Comparison of ENCODE assay signal across 23 mouse cellular contexts in the genomic region with DNA sequence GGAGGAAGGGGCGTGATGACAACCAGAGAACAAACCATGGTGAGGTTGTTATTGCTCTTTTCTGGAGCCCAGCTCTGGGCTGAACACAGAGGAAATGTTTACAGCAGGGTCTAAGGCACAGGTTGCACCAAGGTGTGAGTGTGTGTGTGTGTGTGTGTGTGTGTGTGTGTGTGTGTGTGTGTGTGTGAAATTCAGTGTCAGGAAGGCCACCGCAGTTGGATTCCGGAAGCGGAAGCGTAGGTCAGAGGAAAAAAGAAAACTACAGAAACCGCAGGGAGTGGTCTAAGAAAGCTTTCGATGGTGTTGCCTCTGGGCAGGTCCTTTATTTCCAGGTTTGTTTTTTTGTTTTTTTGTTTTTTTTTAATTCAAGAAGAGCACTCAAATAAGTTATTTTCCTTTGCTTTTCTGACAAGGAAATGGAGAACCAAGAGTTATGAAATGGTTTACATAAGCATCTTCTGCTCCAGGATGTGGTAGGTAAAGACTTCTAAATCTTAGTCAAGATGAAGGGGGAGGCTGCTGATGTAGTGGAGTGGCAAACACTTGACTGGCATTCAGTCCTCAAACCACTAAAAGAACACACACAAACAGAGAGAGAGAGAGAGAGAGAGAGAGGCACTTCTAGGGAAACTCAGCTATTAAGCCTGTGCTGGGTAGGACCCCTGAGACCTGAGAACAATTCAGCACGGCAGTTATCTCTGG. TPM values are rescaled to one million over a fixed set of nuclear protein-coding genes. Genes with fewer than 3 reads are reported as not detected.
A peak's percentile ranks its signal among the peaks of the same experiment; 100 is the strongest.
DNase-seq lines count a peak whose midpoint lies in the region; ATAC-seq and TF ChIP-seq lines count a peak whose summit lies in the region.
"Had no signal": no experiment of that assay in that cellular context is flagged by ENCODE, and none has a peak within 500 bp of the region (broad histone marks: within the 10 kb centered on the region; RNA-seq: fewer than 3 reads in every experiment).

No protein-coding gene starts in this region.

- H3K4me3 ChIP-seq in lung, postnatal 0 days (ENCODE audit: low read depth, low read length): no peak overlapping the region
- no peak overlapping the region for H3K4me3 ChIP-seq in midbrain, embryonic 14.5 days (replicated peaks; ENCODE audit: low read depth, low read length)
- H3K4me3 ChIP-seq in forebrain, embryonic 10.5 days: no peak overlapping the region
- H3K4me3 ChIP-seq: embryonic facial prominence, embryonic 13.5 days; erythroblast, embryonic 14.5 days; forebrain, embryonic 13.5 days; intestine, embryonic 15.5 days; limb, embryonic 10.5 days had no signal

- no peaks in the 10 kb centered on the region for H3K36me3 ChIP-seq in lung, postnatal 0 days (ENCODE audit: insufficient read depth, low read length)
- no peaks in the 10 kb centered on the region for H3K36me3 ChIP-seq in midbrain, embryonic 14.5 days (ENCODE audit: control insufficient read depth, insufficient read depth, low read length)
- H3K36me3 ChIP-seq in forebrain, embryonic 10.5 days (replicated peaks): no peaks in the 10 kb centered on the region
- H3K36me3 ChIP-seq: embryonic facial prominence, embryonic 13.5 days; intestine, embryonic 15.5 days; limb, embryonic 10.5 days had no signal

- no peak for TF ChIP-seq EP300 in lung, postnatal 0 days (IDR thresholded peaks at IDR 0.05)

- ATAC-seq in lung, postnatal 0 days: no peak
- peak; percentile 68 for ATAC-seq in inflammation-experienced regulatory T-cells, adult 6 months
- no peak for ATAC-seq in midbrain, embryonic 14.5 days (ENCODE audit: low FRiP score, low TSS enrichment)
- ATAC-seq: forebrain, embryonic 13.5 days; intestine, embryonic 15.5 days; midbrain, embryonic 16.5 days had no signal

- no peaks in the 10 kb centered on the region for H3K27me3 ChIP-seq in lung, postnatal 0 days (replicated peaks; ENCODE audit: insufficient read depth, low read length)
- no peaks in the 10 kb centered on the region for H3K27me3 ChIP-seq in midbrain, embryonic 14.5 days (ENCODE audit: control insufficient read depth, insufficient read depth, low read length)
- H3K27me3 ChIP-seq in forebrain, embryonic 10.5 days (ENCODE audit: poor library complexity, severe bottlenecking): peaks cover 20% of the 10 kb centered on the region
- H3K27me3 ChIP-seq: embryonic facial prominence, embryonic 13.5 days; intestine, embryonic 15.5 days had no signal

- no peak overlapping the region for H3K27ac ChIP-seq in lung, postnatal 0 days (ENCODE audit: low read length)
- no peak overlapping the region for H3K27ac ChIP-seq in midbrain, embryonic 14.5 days (replicated peaks; ENCODE audit: low read depth, low read length)
- H3K27ac ChIP-seq in forebrain, embryonic 10.5 days: no peak overlapping the region
- H3K27ac ChIP-seq: embryonic facial prominence, embryonic 13.5 days; forebrain, embryonic 13.5 days; hindbrain, embryonic 14.5 days; intestine, embryonic 15.5 days; limb, embryonic 10.5 days had no signal

- 77% methylated on average over 8 of the region's 8 CpGs for WGBS in lung, postnatal 0 days
- WGBS in midbrain, embryonic 14.5 days: 84% methylated on average over 8 of the region's 8 CpGs
- WGBS in forebrain, embryonic 10.5 days: 90% methylated on average over 8 of the region's 8 CpGs

- H3K9ac ChIP-seq in lung, postnatal 0 days (replicated peaks; ENCODE audit: low read depth): no peak overlapping the region
- H3K9ac ChIP-seq in midbrain, embryonic 14.5 days (replicated peaks; ENCODE audit: low read length): no peak overlapping the region
- H3K9ac ChIP-seq: embryonic facial prominence, embryonic 13.5 days; forebrain, embryonic 13.5 days; hindbrain, embryonic 14.5 days; intestine, embryonic 15.5 days had no signal

- peak; percentile 9 for DNase-seq in lung, postnatal 0 days (ENCODE audit: low spot score)
- no peak for DNase-seq in lung, adult 18-20 months
- DNase-seq in CD4-positive helper T cell, adult 2 months (ENCODE audit: low read depth, low spot score): peak; percentile 89
- DNase-seq in T-cell, adult 2 months (ENCODE audit: low spot score): peak; percentile 68
- DNase-seq in midbrain, embryonic 14.5 days: no peak
- no peak for DNase-seq in adrenal gland, postnatal 14 days
- no peak for DNase-seq in forebrain, embryonic 10.5 days (ENCODE audit: extremely low spot score, low spot score)
- DNase-seq: B cell, adult 2 months; cerebellum, adult 8-10 months; cerebellum, postnatal 36 days; embryo, embryonic 11 days; gastrocnemius, postnatal 10 days; kidney, adult 9 months; kidney, postnatal 14 days; liver had no signal

- no peaks in the 10 kb centered on the region for H3K9me3 ChIP-seq in lung, postnatal 0 days (ENCODE audit: low read length)
- no peaks in the 10 kb centered on the region for H3K9me3 ChIP-seq in midbrain, embryonic 14.5 days (ENCODE audit: control insufficient read depth, low read length)
- H3K9me3 ChIP-seq in forebrain, embryonic 10.5 days: no peaks in the 10 kb centered on the region
- H3K9me3 ChIP-seq: embryonic facial prominence, embryonic 13.5 days; forebrain, embryonic 13.5 days; intestine, embryonic 15.5 days; limb, embryonic 10.5 days had no signal

- H3K4me2 ChIP-seq in lung, postnatal 0 days (replicated peaks; ENCODE audit: low read depth, low read length): no peak overlapping the region
- H3K4me2 ChIP-seq in midbrain, embryonic 14.5 days (ENCODE audit: low read length): no peak overlapping the region
- H3K4me2 ChIP-seq: embryonic facial prominence, embryonic 13.5 days; forebrain, embryonic 13.5 days; hindbrain, embryonic 14.5 days; intestine, embryonic 15.5 days had no signal

- no peak for TF ChIP-seq CTCF in lung, postnatal 0 days (IDR thresholded peaks at IDR 0.05)

- H3K4me1 ChIP-seq in lung, postnatal 0 days (ENCODE audit: insufficient read depth, low read depth, low read length): no peaks in the 10 kb centered on the region; the same call in 1 of the 2 replicates
- no peaks in the 10 kb centered on the region for H3K4me1 ChIP-seq in midbrain, embryonic 14.5 days (ENCODE audit: control insufficient read depth, insufficient read depth, low read length)
- peaks cover 47% of the 10 kb centered on the region for H3K4me1 ChIP-seq in forebrain, embryonic 10.5 days
- H3K4me1 ChIP-seq: embryonic facial prominence, embryonic 13.5 days; forebrain, embryonic 13.5 days; intestine, embryonic 15.5 days had no signal

RNA-seq across cellular contexts. Expression of gene Hk3, which starts 3.1 kb away (rescaled TPM):
- polyA plus RNA-seq in lung, postnatal 0 days (2015; fragmentation: Nextera tagmentation; extraction: Ambion mirVana): 1.0 and 1.1 TPM in 2 replicates
- polyA plus RNA-seq in inflammation-experienced regulatory T-cells, adult 6 months (2017; shearing (Covaris generic)): 1 to 10 TPM in 2 of 3 experiments, under 1 TPM in 1; 0.56 to 2.0 (median 1.1) TPM
- polyA plus RNA-seq in midbrain, embryonic 14.5 days (2014; fragmentation: Nextera tagmentation; extraction: Ambion mirVana): 0.40 and 1.1 TPM in 2 replicates
- 1.3 and 1.8 TPM in 2 replicates for total RNA-seq in adrenal gland, postnatal 14 days (2021)
- 0.58 TPM in 2 replicates for polyA plus RNA-seq in forebrain, embryonic 10.5 days (2016; fragmentation: Nextera tagmentation; extraction: Ambion mirVana)

Comparison
In these comparisons a context has a peak if more than half of its experiments do, and no peak if none do; other contexts are left out.
1. DNase-seq: peak in lung, postnatal 0 days (single experiment), CD4-positive helper T cell, adult 2 months (single experiment) and T-cell, adult 2 months (single experiment); none in lung, adult 18-20 months (0 of 2), midbrain, embryonic 14.5 days (single experiment), adrenal gland, postnatal 14 days (single experiment) and forebrain, embryonic 10.5 days (single experiment).